Mouse (Mus musculus): ENCODE data around the gene Fam53a. TPM values are rescaled to one million over a fixed set of nuclear protein-coding genes. Genes with fewer than 3 reads are reported as not detected.

Fam53a gene
- polyA plus RNA-seq, 1 experiment from 2014 or later: 72.9 TPM

DNA sequence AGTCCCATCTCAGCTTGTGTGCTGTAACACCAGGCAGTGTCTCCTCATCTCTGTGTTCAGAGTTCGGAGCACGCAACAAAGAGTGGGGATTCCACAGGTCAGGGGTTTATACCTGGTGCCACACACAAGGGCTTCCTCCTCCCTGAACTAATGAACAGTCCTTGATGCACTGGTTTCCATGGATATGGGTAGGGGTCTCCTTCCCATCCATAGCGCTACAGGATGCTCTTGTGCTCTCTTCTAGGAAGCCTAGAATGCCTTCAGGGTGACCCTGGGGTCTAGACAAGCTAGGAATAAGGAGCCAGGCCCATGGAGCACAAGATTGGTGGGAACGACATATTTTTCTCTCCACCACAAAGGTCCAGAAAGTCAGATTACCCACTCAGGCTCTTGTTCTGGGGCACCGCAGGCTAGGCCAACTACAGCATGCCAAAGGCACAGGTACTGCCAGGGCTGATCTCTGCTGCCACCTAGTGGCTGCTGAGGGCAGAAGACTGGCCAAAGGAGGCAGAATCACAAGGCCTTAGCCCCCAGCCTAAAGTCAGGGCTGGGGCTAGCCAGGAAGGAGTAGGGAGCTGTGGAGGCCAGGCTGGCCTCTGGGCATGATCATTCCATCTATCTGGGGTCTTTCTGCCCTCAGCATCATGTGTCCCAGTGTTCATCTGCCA lies 40.1 kb downstream of the Fam53a start:
- no peak; the same call in 1 of the 2 replicates for ATAC-seq (ENCODE audit: insufficient number of reproducible peaks, insufficient read depth, low FRiP score, low TSS enrichment)
- no peak overlapping the region for H3K4me3 ChIP-seq
- no peaks in the 10 kb centered on the region for H3K9me3 ChIP-seq
- H3K4me1 ChIP-seq: no peaks in the 10 kb centered on the region
- no peak overlapping the region for H3K27ac ChIP-seq
- WGBS: 71% methylated on average over 5 of the region's 5 CpGs
- H3K36me3 ChIP-seq: no peaks in the 10 kb centered on the region
- H3K4me2 ChIP-seq (replicated peaks): no peak overlapping the region
- H3K9ac ChIP-seq: no peak overlapping the region
- no peaks in the 10 kb centered on the region for H3K27me3 ChIP-seq

- Histone ChIP-seq H3K4me3 (no peak overlapping the region), H3K9me3 (no peaks in the 10 kb centered on the region), H3K36me3 (no peaks in the 10 kb centered on the region), H3K27ac (no peak overlapping the region), H3K27me3 (no peaks in the 10 kb centered on the region), H3K4me2 (replicated peaks) (no peak overlapping the region), H3K9ac (no peak overlapping the region), H3K4me1 (no peaks in the 10 kb centered on the region)
- WGBS: 69% methylated on average over 3 of the region's 3 CpGs
- ATAC-seq (ENCODE audit: insufficient number of reproducible peaks, insufficient read depth, low FRiP score, low TSS enrichment): no peak
These were observed 41.4 kb downstream of the Fam53a start for GRCm38 (mm10) chr5:33588066-33588465.

- no peaks in the 10 kb centered on the region for H3K36me3 ChIP-seq
- H3K27ac ChIP-seq: no peak overlapping the region
- no peak overlapping the region for H3K4me3 ChIP-seq
- H3K27me3 ChIP-seq: no peaks in the 10 kb centered on the region
- no peaks in the 10 kb centered on the region for H3K9me3 ChIP-seq
- ATAC-seq (ENCODE audit: insufficient number of reproducible peaks, insufficient read depth, low FRiP score, low TSS enrichment): no peak
- H3K4me2 ChIP-seq (replicated peaks): no peak overlapping the region
- no peaks in the 10 kb centered on the region for H3K4me1 ChIP-seq
- WGBS: 79% methylated on average over 18 of the region's 18 CpGs
- H3K9ac ChIP-seq: no peak overlapping the region
These were observed 41.9 kb downstream of the Fam53a start for GRCm38 (mm10) chr5:33587498-33588058.

- Histone ChIP-seq H3K36me3 (no peaks in the 10 kb centered on the region), H3K4me3 (no peak overlapping the region), H3K27me3 (no peaks in the 10 kb centered on the region), H3K4me1 (no peaks in the 10 kb centered on the region), H3K27ac (no peak overlapping the region), H3K4me2 (replicated peaks) (no peak overlapping the region), H3K9me3 (no peaks in the 10 kb centered on the region), H3K9ac (no peak overlapping the region)
- ATAC-seq (ENCODE audit: insufficient number of reproducible peaks, insufficient read depth, low FRiP score, low TSS enrichment): no peak
- WGBS: 81% methylated on average over 1 of the region's 1 CpGs
These were observed 49.1 kb downstream of the Fam53a start for GRCm38 (mm10) chr5:33580336-33580735.

GRCm38 (mm10) chr5:33574207-33574606 lies 55.2 kb downstream of the Fam53a start:
- no peak for ATAC-seq (ENCODE audit: insufficient number of reproducible peaks, insufficient read depth, low FRiP score, low TSS enrichment)
- Histone ChIP-seq H3K27me3 (no peaks in the 10 kb centered on the region; the same call in 1 of the 2 replicates), H3K4me2 (replicated peaks) (no peak overlapping the region), H3K9me3 (no peaks in the 10 kb centered on the region), H3K36me3 (no peaks in the 10 kb centered on the region), H3K27ac (no peak overlapping the region), H3K4me3 (no peak overlapping the region), H3K4me1 (no peaks in the 10 kb centered on the region), H3K9ac (no peak overlapping the region)
- WGBS: 81% methylated on average over 4 of the region's 4 CpGs

DNA sequence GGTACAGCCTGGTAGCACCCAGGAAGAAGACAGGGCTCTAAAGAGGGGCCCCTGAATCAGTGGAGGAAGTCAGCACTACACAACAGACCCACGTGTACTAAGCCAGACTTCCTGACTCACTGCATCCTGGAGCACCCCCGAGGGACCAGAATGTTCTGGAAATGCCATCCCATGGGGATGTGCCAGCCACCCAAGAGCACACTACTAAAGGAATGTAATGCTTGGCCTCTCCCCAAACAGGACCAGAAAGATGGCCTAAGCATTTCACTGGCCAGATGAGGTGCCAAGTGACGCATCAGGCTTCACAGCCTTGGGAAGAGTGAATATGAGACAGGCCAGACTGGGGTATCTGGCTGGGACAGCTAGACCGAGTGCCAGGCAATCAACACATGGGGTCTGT lies 63.5 kb downstream of the Fam53a start:
- Histone ChIP-seq H3K9me3 (no peaks in the 10 kb centered on the region), H3K9ac (no peak overlapping the region), H3K4me1 (no peaks in the 10 kb centered on the region), H3K36me3 (no peaks in the 10 kb centered on the region), H3K27ac (no peak overlapping the region), H3K4me3 (no peak overlapping the region), H3K27me3 (no peaks in the 10 kb centered on the region), H3K4me2 (replicated peaks) (no peak overlapping the region)
- WGBS: 78% methylated on average over 4 of the region's 4 CpGs
- no peak for ATAC-seq (ENCODE audit: insufficient number of reproducible peaks, insufficient read depth, low FRiP score, low TSS enrichment)

DNA sequence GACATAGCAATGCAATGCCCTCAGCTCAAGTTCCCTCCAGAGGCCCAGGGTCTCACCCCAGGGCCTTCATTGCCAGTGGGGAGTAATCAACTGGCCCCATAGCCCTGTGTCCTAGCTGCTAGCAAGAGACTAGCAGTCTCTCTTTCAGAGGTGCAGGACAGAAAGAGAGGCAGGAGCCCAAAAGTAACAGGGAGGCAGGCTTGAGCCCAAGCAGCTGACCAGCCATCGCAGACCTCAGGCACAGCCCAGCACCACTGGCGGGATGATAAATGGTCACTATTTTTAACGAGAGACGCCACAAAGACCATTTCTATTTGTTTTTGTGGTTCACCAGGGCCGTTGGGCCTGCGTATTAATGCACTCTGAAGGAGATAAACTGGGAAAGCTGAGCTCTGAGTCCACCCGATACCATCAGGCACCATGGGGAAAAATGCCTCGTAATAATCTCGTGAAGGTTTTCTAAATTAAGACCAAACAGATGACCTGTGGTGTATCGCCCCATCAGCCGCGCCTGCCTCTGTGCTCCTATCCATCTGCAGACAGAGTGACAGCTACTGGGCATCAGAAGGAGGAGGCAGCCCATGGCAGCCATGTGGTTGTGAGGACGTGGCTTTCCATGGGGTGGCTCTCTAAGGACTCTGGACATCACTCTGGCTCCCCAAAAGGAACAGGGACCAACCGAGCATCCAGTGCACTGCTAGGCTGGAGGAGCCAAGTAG lies 73.0 kb downstream of the Fam53a start:
- H3K4me1 ChIP-seq: no peaks in the 10 kb centered on the region
- 0 out of 2 replicates have a peak, but pooled peaks cover 3% of the 10 kb centered on the region for H3K27me3 ChIP-seq
- H3K36me3 ChIP-seq: no peaks in the 10 kb centered on the region
- H3K4me2 ChIP-seq (replicated peaks): no peak overlapping the region
- 79% methylated on average over 14 of the region's 14 CpGs for WGBS
- H3K9me3 ChIP-seq: no peaks in the 10 kb centered on the region
- no peak for ATAC-seq (ENCODE audit: insufficient number of reproducible peaks, insufficient read depth, low FRiP score, low TSS enrichment)
- H3K27ac ChIP-seq: no peak overlapping the region
- no peak overlapping the region for H3K9ac ChIP-seq
- H3K4me3 ChIP-seq: no peak overlapping the region

Other genes starting within 250 kb of the Fam53a start
- not detected in 2 replicates for gene Nkx1-1, start 195.7 kb downstream of the Fam53a start, polyA plus RNA-seq (2016; fragmentation: Nextera tagmentation; extraction: Ambion mirVana)
- gene Gm9903, start 290 bp upstream of the Fam53a start, polyA plus RNA-seq (2016; fragmentation: Nextera tagmentation; extraction: Ambion mirVana): 0.38 and 0.83 TPM in 2 replicates
- 265 and 270 TPM in 2 replicates for gene Slbp, start 22.9 kb upstream of the Fam53a start, polyA plus RNA-seq (2016; fragmentation: Nextera tagmentation; extraction: Ambion mirVana)
- 227 and 249 TPM in 2 replicates for gene Tacc3, start 28.5 kb upstream of the Fam53a start, polyA plus RNA-seq (2016; fragmentation: Nextera tagmentation; extraction: Ambion mirVana)
- gene Tmem129, start 28.8 kb upstream of the Fam53a start, polyA plus RNA-seq (2016; fragmentation: Nextera tagmentation; extraction: Ambion mirVana): 40.7 and 43.3 TPM in 2 replicates
- 13.4 and 19.5 TPM in 2 replicates for gene Fgfr3, start 92.0 kb upstream of the Fam53a start, polyA plus RNA-seq (2016; fragmentation: Nextera tagmentation; extraction: Ambion mirVana)
- 63.8 and 65.3 TPM in 2 replicates for gene Letm1, start 153.2 kb upstream of the Fam53a start, polyA plus RNA-seq (2016; fragmentation: Nextera tagmentation; extraction: Ambion mirVana)
- 64.0 and 77.1 TPM in 2 replicates for gene Nsd2, start 191.1 kb upstream of the Fam53a start, polyA plus RNA-seq (2016; fragmentation: Nextera tagmentation; extraction: Ambion mirVana)

Measured in embryonic facial prominence, embryonic 12.5 days (tissue).